Mouse (Mus musculus) ovary, postnatal 36 days (tissue): ENCODE results near the gene Ell.

ENCODE experiments used
- DNase-seq: peaks from one replicate; pipeline ENCODE4 v3.0.0; 2022; ENCODE audit warnings: low spot score, mixed read lengths

Gene Ell

DNA sequence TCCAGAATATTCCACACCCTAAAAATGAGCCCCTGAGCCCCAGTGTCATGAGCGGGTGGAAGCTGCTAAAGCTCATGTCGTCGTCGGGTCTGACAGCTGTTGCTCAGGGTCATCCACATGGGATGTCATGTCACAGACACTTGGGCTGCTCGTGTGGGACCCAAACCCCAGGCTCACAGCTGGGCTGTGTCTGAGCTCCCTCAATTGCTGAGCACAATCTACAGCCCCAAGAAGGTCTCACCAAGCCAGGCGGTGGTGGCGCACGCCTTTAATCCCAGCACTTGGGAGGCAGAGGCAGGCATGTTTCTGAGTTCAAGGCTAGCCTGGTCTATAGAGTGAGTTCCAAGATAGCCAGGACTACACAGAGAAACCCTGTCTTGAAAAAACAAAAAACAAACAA, 76.0 kb downstream of the Ell start:
- DNase-seq = no peak

DNA sequence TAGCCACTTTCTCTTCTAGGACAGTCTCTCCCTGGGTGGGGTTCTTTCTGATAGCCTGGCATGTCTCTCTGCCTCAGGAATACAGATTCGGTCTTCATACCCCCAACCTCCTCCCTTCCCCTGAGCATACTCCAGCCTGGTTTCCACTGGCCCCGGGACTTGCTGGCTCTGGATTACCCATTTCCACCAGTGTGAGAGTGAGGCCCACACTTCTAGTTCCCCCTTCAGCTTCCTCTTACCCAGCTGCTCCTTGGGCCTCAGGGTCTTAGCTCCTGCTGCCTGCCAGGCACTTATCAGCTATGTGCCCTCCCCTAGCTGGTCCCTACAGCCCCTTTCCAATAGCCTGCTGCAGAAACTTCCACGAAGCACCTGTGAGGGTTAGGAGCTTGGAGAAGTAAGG, 76.6 kb downstream of the Ell start, which contains the start of gene Lrrc25:
TSS of gene Lrrc25 (plus strand) at position 262 of the 400 bp plus-strand sequence.
- no peak for DNase-seq

DNA sequence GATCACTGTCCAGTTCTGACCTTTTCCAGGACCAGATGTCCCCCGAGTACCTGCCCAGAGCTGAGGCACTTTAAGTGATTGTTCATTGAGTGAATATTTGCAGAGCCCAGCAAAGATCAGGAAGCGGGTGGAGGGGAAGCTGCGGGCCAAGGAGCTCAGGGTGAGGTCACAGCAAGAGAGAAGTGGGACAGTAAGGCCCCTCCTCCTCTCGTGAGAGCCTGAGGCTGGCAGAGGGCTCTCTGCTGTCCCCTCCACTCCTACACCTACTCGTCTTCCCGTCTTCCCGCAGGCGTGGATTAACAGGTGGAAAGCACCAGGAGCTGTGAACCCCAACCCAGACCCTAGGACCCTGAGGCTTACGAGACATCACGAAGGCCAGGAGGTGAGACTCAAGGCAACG, 77.4 kb downstream of the Ell start:
- DNase-seq = no peak

DNA sequence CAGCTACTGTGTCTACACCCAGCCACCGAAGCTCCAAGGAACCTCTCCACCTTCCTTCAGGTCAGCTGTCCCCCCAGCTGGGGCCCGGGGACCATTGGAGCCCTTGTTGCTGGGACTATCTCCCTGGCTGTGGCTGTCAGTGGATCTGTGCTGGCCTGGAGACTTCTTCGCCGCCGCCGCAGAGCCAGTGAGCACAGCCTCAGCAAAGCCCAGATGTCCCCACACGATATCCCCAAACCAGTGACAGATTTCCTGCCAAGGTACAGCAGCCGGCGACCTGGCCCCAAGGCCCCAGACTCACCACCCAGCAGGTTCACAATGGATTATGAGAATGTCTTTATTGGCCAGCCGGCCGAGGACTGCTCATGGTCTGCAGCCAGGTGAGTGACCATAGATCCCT, 78.7 kb downstream of the Ell start:
- no peak for DNase-seq

DNA sequence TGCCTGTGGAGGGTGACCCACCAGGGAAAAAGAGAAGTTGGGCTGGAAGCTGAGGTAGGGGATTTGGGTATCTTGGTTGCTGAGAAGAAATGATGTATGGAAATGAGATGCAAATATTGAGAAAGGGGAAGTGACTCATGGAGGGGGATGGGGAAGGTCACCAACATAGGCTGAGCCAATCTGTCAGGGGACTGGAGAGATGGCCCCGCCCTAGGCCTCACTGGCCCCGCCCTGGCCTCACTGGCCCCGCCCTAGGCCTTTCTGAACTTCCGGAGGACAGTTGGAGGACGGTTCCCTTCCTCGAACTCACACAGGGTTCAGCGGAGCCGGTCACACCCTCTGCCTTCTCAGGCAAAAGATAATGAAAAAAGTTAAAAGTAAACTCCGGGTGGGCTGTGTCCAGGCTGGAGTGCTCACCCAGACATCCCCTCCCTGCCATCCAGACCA, 79.7 kb downstream of the Ell start:
- DNase-seq = no peak

DNA sequence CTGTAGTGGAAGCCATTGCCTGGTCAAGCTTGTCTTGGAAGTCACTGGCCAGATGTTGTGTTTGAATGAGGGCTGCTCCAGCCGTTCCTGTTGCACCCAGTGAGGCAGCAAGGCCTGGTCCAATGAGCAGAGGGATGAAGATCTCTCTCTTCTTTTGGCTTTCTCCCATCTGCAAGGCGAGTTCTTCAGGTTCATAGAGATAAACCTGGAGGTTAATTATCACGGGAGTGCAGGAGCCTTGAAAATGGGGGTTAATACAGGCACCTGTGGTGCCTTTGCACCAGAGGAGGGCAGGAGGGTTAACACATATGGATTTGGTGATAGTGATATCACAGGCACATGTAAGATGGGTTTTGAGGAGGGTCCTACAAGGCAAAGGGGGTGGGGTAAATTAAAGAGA, 83.0 kb downstream of the Ell start:
- no peak for DNase-seq

DNA sequence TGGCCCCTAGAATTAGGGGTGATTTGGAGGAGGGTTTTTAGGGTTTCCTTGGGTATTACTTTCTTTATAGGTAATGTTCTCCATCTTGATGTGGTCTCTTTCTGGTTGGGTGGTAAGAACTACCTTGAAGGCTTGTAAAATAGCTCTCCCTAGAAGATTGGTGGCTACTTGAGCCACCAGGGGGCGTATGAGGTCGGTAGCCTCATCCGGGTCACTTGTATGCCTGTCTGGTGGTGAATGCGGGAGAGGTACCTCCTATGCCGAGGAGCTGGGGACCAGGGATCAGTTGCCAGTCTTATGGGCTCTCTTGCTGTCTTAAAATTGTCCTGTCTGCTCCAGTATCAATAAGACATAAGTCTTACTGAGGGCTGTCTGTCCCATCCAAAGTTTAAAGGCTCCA, 85.8 kb downstream of the Ell start:
- DNase-seq = no peak

DNA sequence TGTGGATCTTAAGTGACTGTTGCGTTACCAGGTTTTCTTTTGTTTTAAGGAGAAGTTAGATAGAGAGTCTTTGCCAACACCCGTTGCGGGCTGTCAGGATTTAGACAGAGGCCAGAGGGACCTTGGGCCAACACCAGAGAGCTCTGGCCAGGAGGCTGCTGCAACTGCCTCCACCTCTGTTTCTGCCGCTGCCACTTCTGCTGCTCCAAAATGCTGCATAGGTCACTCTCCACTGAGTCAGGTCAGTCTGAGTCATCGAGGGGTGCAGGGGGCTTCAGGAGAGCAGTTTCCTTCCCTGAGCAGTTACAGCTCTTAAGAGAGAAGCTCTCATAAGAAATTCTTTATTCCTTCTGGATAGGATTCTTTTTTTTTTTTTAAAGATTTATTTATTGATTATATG, 87.8 kb downstream of the Ell start:
- no peak for DNase-seq

DNA sequence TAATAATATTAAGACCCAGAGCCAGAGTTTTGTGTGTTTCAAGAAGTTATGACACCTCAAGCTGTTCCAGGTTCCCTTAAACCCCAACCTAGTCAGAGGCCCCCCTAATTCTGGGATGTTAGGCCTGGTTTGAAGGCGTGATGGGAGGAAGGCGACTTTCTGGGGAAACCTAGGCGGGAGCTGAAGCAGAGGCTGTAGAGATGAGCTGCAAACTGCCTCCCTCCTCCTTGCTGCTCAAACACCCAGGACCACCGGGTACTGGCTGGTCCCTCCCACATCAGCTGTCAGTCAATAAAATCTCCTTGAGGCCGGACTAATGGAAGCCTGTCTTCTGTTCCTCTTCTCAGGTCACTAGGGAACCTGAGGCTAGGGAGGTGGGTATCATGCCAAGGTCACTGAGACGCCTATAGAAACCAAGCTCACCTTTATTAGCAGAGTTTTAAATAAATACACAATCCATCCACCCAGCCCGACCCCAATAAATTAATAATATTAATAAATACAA, 89.8 kb downstream of the Ell start:
- DNase-seq = no peak

DNA sequence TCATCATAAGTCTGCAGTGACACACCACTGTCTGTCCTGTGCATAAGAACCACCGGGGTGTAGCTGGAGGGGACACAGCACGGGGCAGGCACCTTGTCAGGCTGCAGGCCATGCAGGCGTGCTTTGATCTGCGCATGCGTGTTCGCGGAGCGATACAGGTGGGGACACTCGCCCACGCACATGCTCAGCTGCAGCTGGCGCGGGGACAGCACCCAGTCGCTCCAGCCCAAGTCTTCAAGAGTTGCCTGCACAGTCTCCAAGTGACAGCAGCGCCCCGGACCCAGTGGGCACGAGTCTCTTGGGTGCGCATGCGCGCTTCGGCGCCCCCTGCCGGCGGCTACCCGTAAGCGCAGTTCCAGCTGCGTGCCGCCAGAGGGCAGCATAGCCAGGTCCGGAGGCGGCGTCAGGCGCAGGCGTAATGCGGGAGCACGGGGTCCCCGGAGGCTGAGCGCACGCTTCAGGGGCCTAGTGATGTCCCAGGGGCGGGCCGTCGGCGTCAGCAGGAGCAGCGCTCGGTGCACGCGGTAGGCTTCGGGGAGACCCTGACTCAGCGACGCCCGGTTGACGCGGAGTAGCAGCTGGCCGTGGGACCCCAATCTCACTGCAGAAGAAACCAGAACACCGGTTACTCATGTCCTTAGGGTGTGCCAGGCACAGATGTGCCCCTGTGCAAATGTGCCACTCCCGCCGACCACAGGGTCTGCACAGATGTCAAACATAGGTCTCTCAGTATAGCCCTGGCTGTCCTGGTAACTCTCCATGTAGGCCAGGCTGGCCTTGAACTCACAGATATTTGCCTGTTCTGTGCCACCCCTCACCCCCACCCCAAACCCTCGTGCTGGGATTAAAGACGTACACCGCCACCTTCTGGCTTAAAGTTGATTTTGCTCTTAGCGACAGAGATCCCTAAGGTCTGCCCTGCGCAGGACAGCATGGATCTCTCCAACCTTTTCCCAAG, 90.6 kb downstream of the Ell start:
- DNase-seq = peak; percentile 91

DNA sequence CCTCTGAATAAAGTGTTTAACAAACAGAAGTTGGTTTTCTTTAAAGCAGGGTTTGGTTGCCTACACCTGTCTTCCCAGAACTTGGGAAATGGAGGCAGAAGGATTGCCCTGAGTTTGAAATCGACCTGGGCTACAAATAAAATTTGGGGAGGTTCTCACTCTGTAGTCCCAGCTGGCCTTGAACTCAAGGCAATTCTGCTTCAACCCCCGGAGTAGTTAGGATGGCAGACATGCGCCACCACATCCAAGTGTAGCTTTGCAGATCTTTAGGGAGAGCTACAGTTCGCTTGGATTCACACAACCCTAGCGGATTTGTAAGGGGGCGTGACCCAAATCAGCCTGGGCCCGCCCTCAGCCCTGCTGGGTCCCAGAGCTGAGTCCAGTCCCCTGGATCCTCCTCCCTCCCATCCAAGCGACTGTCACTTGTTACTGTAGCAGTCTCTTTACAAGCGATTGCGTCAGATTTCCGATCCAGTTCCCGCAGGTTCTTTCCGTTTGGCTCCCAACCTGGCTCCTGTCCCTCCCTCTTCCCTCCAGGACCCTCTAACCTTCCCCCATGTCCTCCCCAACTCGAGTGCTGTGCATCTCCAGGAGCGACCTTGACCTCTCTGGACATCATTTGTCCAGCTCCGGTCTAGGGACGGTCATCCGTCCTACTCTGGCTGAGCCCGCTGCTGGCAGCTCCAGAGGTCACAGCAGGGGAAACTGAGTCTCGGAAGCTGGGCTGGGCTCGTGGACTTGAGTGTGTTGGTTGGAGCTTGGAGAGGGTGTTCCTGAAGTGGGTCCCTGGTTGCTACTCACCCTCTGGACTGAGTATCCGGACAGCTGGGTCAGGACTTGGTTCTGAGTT, 91.5 kb downstream of the Ell start:
- peak; percentile 69 for DNase-seq

DNA sequence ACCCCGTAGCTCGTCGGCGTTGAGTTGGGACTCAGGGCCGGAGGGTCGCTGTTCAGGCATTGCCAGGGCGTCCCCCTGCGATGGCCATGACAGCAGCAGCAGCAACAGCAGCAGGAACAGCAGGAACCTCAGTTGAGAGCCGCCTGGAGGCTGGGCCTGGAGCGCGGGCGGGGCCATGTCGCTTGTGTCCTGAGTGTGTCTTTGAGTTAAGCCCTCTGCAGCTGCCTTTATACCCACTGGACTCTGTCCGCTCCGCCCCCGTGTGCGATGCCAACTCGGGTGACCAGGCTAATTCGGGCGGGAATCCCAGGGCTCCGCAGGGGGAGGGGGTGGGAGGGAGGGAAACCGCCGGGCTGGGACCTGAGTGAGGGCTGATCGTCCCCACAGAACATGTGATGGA, 92.2 kb downstream of the Ell start:
- DNase-seq = no peak

DNA sequence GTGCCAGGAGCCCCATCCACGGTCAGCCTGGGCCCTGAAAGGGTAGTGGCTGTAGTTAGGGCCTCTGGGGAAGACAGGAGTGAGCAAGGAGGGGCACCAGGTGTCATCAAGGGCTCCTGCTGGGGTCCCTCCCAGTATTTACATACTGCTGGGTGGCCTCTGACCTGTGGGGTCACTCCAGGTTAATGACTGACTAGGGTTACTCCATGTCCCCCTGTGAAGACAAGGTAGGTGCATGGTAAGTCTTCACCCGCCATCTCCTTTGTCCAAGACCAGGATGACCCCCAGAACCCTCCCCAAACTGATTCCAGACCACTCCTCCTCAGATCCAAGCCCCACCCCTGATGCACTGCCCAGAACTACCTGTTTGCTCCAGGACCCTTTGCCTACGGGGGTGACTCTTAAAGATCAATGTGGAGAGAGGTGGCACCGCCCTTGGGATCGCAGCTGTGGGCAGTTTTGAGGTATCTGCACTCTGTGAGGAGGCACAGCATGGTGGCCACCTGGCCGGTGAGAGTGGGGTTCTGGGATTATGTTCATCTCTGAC, 93.2 kb downstream of the Ell start, which contains the start of gene Gdf15:
TSS of gene Gdf15 (minus strand) at position 111 of the 547 bp plus-strand sequence.
- DNase-seq = no peak

DNA sequence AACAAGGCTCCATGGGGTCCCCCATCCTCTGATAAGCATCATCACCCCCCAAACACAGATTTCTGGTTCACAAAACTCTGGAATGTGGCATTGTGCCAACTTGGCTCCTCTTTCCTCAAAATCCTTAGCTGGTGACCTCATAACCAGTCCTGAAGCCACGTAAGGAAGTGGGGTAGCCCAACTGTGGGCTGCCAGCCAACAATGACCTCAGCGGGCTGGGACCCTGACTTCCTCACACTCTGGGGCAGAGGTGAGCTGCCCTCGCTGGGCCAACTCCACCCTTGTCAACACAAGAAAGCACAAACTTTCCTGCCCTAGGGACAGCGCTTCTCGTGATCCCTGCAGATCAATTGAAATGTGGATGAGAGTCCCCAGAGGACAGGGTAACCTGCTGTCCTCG, 94.8 kb downstream of the Ell start:
- DNase-seq = peak; percentile 48

DNA sequence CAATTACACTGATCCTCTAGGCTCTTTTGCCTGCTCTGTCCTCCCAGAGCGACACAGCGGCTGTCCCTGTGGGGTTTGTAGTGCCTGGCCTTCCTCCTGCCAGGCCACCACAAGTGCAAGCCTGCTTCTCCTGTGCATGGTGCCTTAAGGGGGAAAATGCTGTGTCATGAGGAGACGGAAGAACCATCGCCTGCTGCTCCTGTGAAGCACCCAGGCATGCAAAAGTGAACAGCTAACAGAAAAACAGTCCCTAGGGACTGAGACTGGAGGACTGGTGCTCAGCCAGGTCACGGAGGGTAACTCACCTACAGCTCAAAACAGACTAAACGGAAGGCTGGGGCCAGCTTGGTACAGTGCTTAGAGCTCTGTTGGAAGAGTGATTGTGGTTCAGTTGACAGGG, 96.3 kb downstream of the Ell start:
- DNase-seq = no peak

DNA sequence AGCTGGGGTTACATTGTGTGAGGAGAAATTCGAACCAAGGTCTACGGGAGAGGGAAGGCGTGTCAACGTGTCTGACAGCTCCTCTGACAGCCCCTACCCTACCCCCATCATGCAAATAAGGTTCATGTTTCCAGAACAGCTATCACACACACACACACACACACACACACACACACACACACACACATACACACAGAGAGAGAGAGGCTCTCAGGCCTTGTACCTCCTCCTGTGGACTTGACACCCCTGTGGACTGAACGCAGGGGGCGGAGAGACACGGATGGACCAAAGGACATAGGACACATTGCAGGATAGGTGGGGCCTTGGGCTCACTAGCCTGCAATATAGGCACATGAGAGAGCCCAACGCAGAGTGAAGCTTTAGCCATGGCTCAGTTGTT, 97.6 kb downstream of the Ell start:
- DNase-seq = no peak

DNA sequence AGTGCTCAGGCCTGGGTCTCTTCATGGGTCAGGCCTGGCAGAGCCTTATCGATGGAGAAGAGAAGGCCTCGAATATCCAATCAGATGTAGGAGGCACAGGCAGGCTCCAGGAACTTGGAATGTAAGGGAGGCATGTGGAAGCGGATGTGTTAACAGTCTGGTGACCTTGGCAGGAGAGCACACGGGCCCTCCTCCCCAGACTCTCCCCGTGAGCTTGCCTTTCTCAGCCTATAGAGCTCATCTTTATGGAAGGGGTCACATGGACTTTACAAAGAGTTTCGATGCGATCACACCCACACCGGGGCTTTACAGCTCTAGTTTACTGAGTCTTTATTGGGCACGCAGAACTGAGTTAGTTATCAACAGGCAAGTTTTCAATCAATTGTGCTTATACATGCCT, 99.5 kb downstream of the Ell start:
- DNase-seq = no peak
